Mouse (Mus musculus) v-Abl transformed pro-B cells (cell line): Measurements from ENCODE around the gene Jpt2.

Experiments used
- in situ Hi-C, 2 experiments: fragments of 400-800 bp; cut with MboI; formaldehyde crosslinking; loops; one replicate each; pipeline ENCODE4 v1.15.1; 2025; ENCODE audit not compliant: unreplicated experiment in 2 of 2

Gene Jpt2

DNA sequence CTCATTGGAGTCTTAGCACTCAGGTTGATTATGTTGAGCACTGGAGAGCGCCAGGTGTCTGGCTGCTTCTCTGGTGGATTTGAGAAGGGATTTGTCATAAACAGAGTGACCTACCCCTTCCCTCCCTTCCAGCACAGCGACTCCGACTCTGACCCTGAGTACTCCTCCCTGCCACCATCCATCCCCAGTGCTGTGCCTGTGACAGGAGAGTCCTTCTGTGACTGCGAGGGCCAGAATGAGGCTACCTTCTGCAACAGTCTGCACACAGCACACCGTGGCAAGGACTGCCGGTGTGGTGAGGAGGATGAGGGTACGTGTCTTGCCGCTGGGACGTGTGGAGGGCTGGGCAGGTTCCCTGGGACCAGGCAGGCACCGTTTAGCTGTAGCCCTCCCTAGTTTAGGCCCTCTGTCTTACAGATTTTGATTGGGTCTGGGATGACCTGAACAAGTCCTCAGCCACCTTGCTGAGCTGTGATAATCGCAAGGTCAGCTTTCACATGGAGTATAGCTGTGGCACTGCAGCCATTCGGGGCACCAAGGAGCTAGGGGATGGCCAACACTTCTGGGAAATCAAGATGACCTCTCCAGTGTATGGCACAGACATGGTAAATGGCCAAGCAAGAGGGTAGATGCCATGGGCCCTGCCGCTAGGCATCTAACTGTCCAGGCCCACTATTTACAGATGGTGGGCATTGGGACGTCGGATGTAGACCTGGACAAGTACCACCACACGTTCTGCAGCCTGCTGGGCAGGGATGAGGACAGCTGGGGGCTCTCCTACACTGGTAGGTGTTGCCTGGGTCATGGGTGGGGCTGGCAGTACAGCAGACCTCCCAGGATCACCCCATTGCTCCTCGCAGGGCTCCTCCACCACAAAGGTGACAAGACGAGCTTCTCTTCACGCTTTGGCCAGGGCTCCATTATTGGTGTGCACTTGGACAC, 70.1 kb downstream of the Jpt2 start:
- in situ Hi-C loops = no loop called here

DNA sequence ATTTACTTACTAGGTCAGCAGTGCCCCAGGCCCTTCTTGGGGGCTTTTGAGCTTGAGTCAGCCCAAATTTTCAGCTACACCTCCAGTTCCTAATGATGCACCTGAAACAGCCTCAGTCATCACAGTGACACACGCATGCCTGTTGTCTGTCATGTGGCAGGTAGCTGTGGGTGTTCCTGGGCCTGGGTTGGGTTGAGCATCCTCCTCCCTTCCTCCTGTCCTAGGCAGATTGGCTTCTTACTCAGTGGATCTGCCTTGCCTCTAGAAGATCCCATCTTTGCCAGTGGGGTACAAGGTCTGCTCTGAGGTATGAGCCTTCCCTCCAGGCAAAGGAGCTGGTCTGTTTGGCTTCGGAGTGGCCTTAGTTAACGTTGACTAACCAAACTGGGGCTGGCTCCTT, 71.6 kb downstream of the Jpt2 start:
- in situ Hi-C loops = loop anchor here in 1 of 2 experiments (5.0 kb wide), 1 partner anchor 147 kb away; no protein-coding TSS in a partner anchor
